Mouse (Mus musculus) c-Kit-positive CD71-positive TER-119-negative erythroid progenitor cells, embryonic 14.5 days (primary cell): ENCODE measurements around the gene Vmn2r104.

ENCODE experiments used
- DNase-seq: peaks from one replicate; pipeline ENCODE4 v3.0.0-alpha.2; 2013; ENCODE audit warnings: low read depth

Vmn2r104 gene

GRCm38 (mm10) chr17:20048236-20048635, at the start of gene Vmn2r104:
Gene Vmn2r104 (minus strand): TSS chr17:20048336.
- DNase-seq = no peak

- DNase-seq = no peak
These were observed 26.0 kb upstream of the Vmn2r104 start for GRCm38 (mm10) chr17:20074090-20074489.

GRCm38 (mm10) chr17:20071656-20072396, 23.7 kb upstream of the Vmn2r104 start:
- DNase-seq = no peak
